In genomic region chr3:86664399-86664798, GRCm38 (mm10) we compare ENCODE assay signal across 17 mouse cellular contexts.
"Had no signal": no experiment of that assay in that cellular context is flagged by ENCODE, and none has a peak within 500 bp of the region (broad histone marks: within the 10 kb centered on the region; RNA-seq: fewer than 3 reads in every experiment).

No protein-coding gene starts in this region.

- H3K4me3 ChIP-seq: liver, embryonic 15.5 days; lung, embryonic 15.5 days; megakaryocyte, embryonic 14.5 days; midbrain, embryonic 12.5 days; neural tube, embryonic 12.5 days had no signal

- H3K27me3 ChIP-seq: liver, embryonic 15.5 days; lung, embryonic 15.5 days; megakaryocyte, embryonic 14.5 days; midbrain, embryonic 12.5 days; neural tube, embryonic 12.5 days had no signal

- H3K27ac ChIP-seq: liver, embryonic 15.5 days; lung, embryonic 15.5 days; macrophage; midbrain, embryonic 12.5 days; neural tube, embryonic 12.5 days had no signal

- H3K4me1 ChIP-seq: liver, embryonic 15.5 days; lung, embryonic 15.5 days; megakaryocyte, embryonic 14.5 days; midbrain, embryonic 12.5 days; neural tube, embryonic 12.5 days had no signal

- H3K9me3 ChIP-seq: liver, embryonic 15.5 days; lung, embryonic 15.5 days; megakaryocyte, embryonic 14.5 days; midbrain, embryonic 12.5 days; neural tube, embryonic 12.5 days had no signal

- ATAC-seq: liver, postnatal 0 days; lung, postnatal 0 days; midbrain, embryonic 16.5 days had no signal

- H3K9ac ChIP-seq: liver, embryonic 15.5 days; liver, postnatal 0 days; lung, embryonic 15.5 days; midbrain, embryonic 12.5 days; neural tube, embryonic 12.5 days had no signal

- H3K4me2 ChIP-seq: liver, embryonic 15.5 days; lung, embryonic 15.5 days; midbrain, embryonic 12.5 days; neural tube, embryonic 12.5 days had no signal

- DNase-seq: liver, postnatal 0 days; lung, adult 2 months; lung, postnatal 14 days; lung, postnatal 36 days; midbrain, embryonic 14.5 days; right cerebral cortex, postnatal 14 days; thymus, adult 18-20 months; thymus, postnatal 14 days; thymus, postnatal 36 days had no signal

- H3K36me3 ChIP-seq: liver, embryonic 15.5 days; lung, embryonic 15.5 days; midbrain, embryonic 12.5 days; neural tube, embryonic 12.5 days had no signal
